Mouse (Mus musculus) inflammation-experienced regulatory T-cells, adult 6 months (primary cell): ENCODE results near the gene Rpl23a. TPM values are rescaled to one million over a fixed set of nuclear protein-coding genes. Genes with fewer than 3 reads are reported as not detected.
A peak's percentile ranks its signal among the peaks of the same experiment; 100 is the strongest.

ENCODE experiments used
- ATAC-seq: one replicate; pipeline ENCODE4 v1.8.0; 2017
- polyA plus RNA-seq, 3 experiments: library from polyadenylated mRNA; unstranded; fragments of 100-300 nt; shearing (Covaris generic); gene quantifications; one replicate each; pipeline ENCODE4 v1.2.1; 2017

Gene Rpl23a
- polyA plus RNA-seq, 3 experiments from 2014 or later: 2,768 to 4,435 (median 3,801) TPM

- no peak for ATAC-seq
Measured at GRCm38 (mm10) chr11:78183884-78184514, 615 bp upstream of the Rpl23a start.

GRCm38 (mm10) chr11:78182450-78182849 lies 934 bp downstream of the Rpl23a start:
- no peak for ATAC-seq

- ATAC-seq: no peak
Measured at GRCm38 (mm10) chr11:78181830-78182357, 1.5 kb downstream of the Rpl23a start.

GRCm38 (mm10) chr11:78180081-78180761 lies 3.2 kb downstream of the Rpl23a start:
- ATAC-seq: no peak

- ATAC-seq: no peak
Measured at GRCm38 (mm10) chr11:78179438-78179999, 3.9 kb downstream of the Rpl23a start.

GRCm38 (mm10) chr11:78178859-78179437 lies 4.4 kb downstream of the Rpl23a start:
- ATAC-seq: no peak

- ATAC-seq: peak; percentile 59
Measured at GRCm38 (mm10) chr11:78177903-78178858, 5.2 kb downstream of the Rpl23a start.

GRCm38 (mm10) chr11:78177437-78177836 lies 5.9 kb downstream of the Rpl23a start:
- ATAC-seq: no peak

GRCm38 (mm10) chr11:78176905-78177331 lies 6.5 kb downstream of the Rpl23a start:
- ATAC-seq: peak; percentile 22

- peak; percentile 67 for ATAC-seq
Measured at GRCm38 (mm10) chr11:78176402-78176862, 7.0 kb downstream of the Rpl23a start, which contains the start of the genes Nek8 and Tlcd1. Gene Nek8 (minus strand): TSS chr11:78176675. Gene Tlcd1 (plus strand): TSS chr11:78176711.

- no peak for ATAC-seq
Measured at GRCm38 (mm10) chr11:78175771-78176401, 7.5 kb downstream of the Rpl23a start.

- no peak for ATAC-seq
Measured at GRCm38 (mm10) chr11:78174506-78174905, 8.9 kb downstream of the Rpl23a start.

- ATAC-seq: no peak
Measured at GRCm38 (mm10) chr11:78172748-78173383, 10.5 kb downstream of the Rpl23a start.

- ATAC-seq: no peak
Measured at GRCm38 (mm10) chr11:78172034-78172747, 11.2 kb downstream of the Rpl23a start.

GRCm38 (mm10) chr11:78171328-78171727 lies 12.1 kb downstream of the Rpl23a start:
- ATAC-seq: no peak

- no peak for ATAC-seq
Measured at GRCm38 (mm10) chr11:78170306-78170705, 13.1 kb downstream of the Rpl23a start.

GRCm38 (mm10) chr11:78168541-78169468 lies 14.6 kb downstream of the Rpl23a start:
- peak; percentile 68 for ATAC-seq

- no peak for ATAC-seq
Measured at GRCm38 (mm10) chr11:78167257-78167959, 16.0 kb downstream of the Rpl23a start.
